Mouse (Mus musculus): ENCODE data around the gene Plekhn1. TPM values are rescaled to one million over a fixed set of nuclear protein-coding genes. Genes with fewer than 3 reads are reported as not detected.
A peak's percentile ranks its signal among the peaks of the same experiment; 100 is the strongest.

Gene Plekhn1
- polyA plus RNA-seq, 1 experiment = 39.1 TPM

GRCm38 (mm10) chr4:156185456-156185949 lies 49.2 kb downstream of the Plekhn1 start:
- DNase-seq (ENCODE audit: low read depth) = no peak

GRCm38 (mm10) chr4:156184291-156184954 lies 50.2 kb downstream of the Plekhn1 start:
- no peak for DNase-seq (ENCODE audit: low read depth)

- DNase-seq (ENCODE audit: low read depth) = no peak
These were observed 50.9 kb downstream of the Plekhn1 start for GRCm38 (mm10) chr4:156183747-156184146.

- no peak for DNase-seq (ENCODE audit: low read depth)
These were observed 57.0 kb downstream of the Plekhn1 start for GRCm38 (mm10) chr4:156177630-156178029.

GRCm38 (mm10) chr4:156171828-156172227 lies 62.8 kb downstream of the Plekhn1 start:
- peak; percentile 68 for DNase-seq (ENCODE audit: low read depth)

Other genes with a start within 250 kb of the Plekhn1 start
- gene B3galt6, start 242.2 kb downstream of the Plekhn1 start, polyA plus RNA-seq (2012; rRNA removed) = 8.8 and 9.6 TPM in 2 replicates
- 119 and 131 TPM in 2 replicates for gene Sdf4, start 242.0 kb downstream of the Plekhn1 start, polyA plus RNA-seq (2012; rRNA removed)
- 3.5 and 3.8 TPM in 2 replicates for gene Tnfrsf4, start 221.0 kb downstream of the Plekhn1 start, polyA plus RNA-seq (2012; rRNA removed)
- 3.5 and 3.6 TPM in 2 replicates for gene Tnfrsf18, start 208.7 kb downstream of the Plekhn1 start, polyA plus RNA-seq (2012; rRNA removed)
- gene Ttll10, start 175.4 kb downstream of the Plekhn1 start, polyA plus RNA-seq (2012; rRNA removed) = 17.0 and 21.7 TPM in 2 replicates
- gene 9430015G10Rik, start 124.9 kb downstream of the Plekhn1 start, polyA plus RNA-seq (2012; rRNA removed) = 23.5 and 23.8 TPM in 2 replicates
- 0.58 and 0.86 TPM in 2 replicates for gene Rnf223, start 104.3 kb downstream of the Plekhn1 start, polyA plus RNA-seq (2012; rRNA removed)
- 71.1 and 73.9 TPM in 2 replicates for gene Agrn, start 37.4 kb downstream of the Plekhn1 start, polyA plus RNA-seq (2012; rRNA removed)
- gene Isg15, start 34.0 kb downstream of the Plekhn1 start, polyA plus RNA-seq (2012; rRNA removed) = 10.5 and 11.0 TPM in 2 replicates
- gene AW011738, start 31.6 kb downstream of the Plekhn1 start, polyA plus RNA-seq (2012; rRNA removed) = 3.5 and 6.4 TPM in 2 replicates
- gene Perm1, start 19.0 kb downstream of the Plekhn1 start, polyA plus RNA-seq (2012; rRNA removed) = 0.55 and 0.75 TPM in 2 replicates
- gene Noc2l, start 1.2 kb upstream of the Plekhn1 start, polyA plus RNA-seq (2012; rRNA removed) = 54.6 and 67.1 TPM in 2 replicates
- gene Samd11, start 20.8 kb upstream of the Plekhn1 start, polyA plus RNA-seq (2012; rRNA removed) = 0.47 and 2.2 TPM in 2 replicates
- gene Vmn2r-ps159, start 96.2 kb upstream of the Plekhn1 start, polyA plus RNA-seq (2012; rRNA removed) = 0.05 TPM in 1 of 2 replicates, not detected in the other